Mouse (Mus musculus) forelimb bud, embryonic 11.5 days (tissue): ENCODE measurements around the gene Arhgap10.
A peak's percentile ranks its signal among the peaks of the same experiment; 100 is the strongest.

Experiments
- DNase-seq: peaks from one replicate; pipeline ENCODE4 v3.0.0-alpha.2; 2012; ENCODE audit warnings: low read depth, low spot score

Arhgap10 gene

GRCm38 (mm10) chr8:77516845-77517244 is 908 bp downstream of the Arhgap10 start:
- peak; percentile 29 for DNase-seq

GRCm38 (mm10) chr8:77515786-77516185 is 2.0 kb downstream of the Arhgap10 start:
- no peak for DNase-seq

DNA sequence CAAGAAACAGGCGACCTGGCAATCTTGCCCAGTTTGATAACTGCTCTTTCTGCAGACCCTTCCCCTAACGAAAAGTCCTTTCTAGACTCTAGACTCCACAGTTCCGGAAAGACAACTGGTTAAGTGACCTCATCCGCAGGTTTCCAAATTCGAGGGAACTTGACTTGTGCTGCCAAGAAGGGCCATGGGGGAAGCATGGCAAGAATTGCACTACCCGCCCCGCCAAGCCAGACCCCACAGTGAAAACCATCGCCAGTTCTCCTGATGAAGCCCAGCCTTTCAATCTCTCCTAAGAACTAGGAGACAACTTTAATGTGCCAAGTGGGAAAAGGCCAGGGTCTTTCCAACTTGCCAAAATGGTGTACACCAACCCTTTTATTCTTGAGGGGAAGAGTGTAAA is 2.6 kb downstream of the Arhgap10 start:
- DNase-seq, result no peak

- peak; percentile 48 for DNase-seq
Observed at GRCm38 (mm10) chr8:77511750-77512493, 5.8 kb downstream of the Arhgap10 start.

GRCm38 (mm10) chr8:77510426-77510825 is 7.3 kb downstream of the Arhgap10 start:
- no peak for DNase-seq

DNA sequence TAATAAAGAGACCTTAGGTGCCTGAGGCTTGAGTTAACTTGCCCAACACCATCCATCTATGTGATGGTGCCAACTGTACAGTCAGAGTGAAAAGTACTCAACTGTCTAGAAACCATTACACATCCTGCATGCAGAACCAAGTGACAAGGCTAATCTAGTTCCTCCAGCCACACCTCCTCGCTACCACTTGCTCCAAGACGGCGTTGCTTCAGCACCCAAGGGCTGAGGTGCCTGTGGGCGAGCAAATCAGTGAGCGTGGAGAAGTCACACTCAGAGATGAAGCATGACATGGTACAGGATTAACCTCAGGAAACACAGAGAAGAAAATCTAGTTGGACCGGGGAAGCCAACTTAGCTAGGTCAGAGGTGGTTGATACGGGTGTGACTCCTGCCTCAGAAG is 8.7 kb downstream of the Arhgap10 start:
- DNase-seq, result no peak

DNA sequence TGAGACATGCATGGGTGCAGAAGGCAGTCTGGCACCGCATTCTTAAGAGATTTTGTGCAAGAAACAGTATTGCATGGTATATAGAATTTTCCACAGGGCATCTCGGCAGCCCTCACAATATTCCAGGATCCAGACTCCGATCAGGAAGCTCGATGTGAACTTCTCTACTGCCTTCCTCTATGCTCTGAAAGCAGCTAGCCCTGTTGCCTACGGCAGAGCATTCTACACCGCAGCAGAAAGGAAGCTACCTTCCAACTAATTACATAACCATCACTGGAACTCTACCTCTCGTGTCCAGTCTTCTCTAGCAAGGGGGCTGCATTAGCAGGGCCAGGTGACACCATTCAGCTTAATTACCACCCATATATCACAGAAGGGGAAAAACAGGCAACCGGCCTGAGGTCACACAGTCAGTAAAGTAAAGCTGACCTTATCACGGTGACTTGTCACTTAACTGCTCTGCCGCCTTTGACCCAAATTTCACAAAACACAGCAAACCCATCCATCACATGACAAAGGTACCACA is 10.2 kb downstream of the Arhgap10 start:
- DNase-seq, result no peak

- no peak for DNase-seq
Observed at GRCm38 (mm10) chr8:77506539-77506938, 11.2 kb downstream of the Arhgap10 start.

GRCm38 (mm10) chr8:77502547-77502946 is 15.2 kb downstream of the Arhgap10 start:
- DNase-seq, result no peak

- no peak for DNase-seq
Observed at GRCm38 (mm10) chr8:77501131-77501530, 16.6 kb downstream of the Arhgap10 start.

- no peak for DNase-seq
Observed at GRCm38 (mm10) chr8:77500264-77500663, 17.5 kb downstream of the Arhgap10 start.

- no peak for DNase-seq
Observed at GRCm38 (mm10) chr8:77497442-77497841, 20.3 kb downstream of the Arhgap10 start.

DNA sequence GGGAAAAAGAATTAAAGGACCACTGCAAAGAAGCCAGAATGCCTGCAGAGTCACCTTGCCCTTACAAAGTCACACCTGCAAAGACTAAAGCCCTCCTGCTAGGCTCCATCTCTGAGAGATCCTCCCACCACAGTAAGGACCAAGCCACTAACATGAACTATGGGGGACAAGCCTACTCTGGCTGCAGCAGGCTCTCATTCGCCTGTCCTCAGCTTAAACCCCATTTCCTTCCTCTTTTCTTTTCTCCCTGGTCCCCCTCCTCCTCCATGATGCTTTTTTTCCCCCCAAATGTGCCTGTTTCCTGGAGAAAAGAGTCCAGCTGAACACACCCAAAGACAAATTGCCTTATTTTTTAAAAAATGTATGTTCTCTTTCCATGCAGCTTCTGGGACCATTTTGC is 21.5 kb downstream of the Arhgap10 start:
- DNase-seq, result no peak

- no peak for DNase-seq
Observed at GRCm38 (mm10) chr8:77494376-77495328, 23.1 kb downstream of the Arhgap10 start.

- DNase-seq, result no peak
Observed at GRCm38 (mm10) chr8:77492356-77493058, 25.2 kb downstream of the Arhgap10 start.

- DNase-seq, result no peak
Observed at GRCm38 (mm10) chr8:77491231-77491923, 26.4 kb downstream of the Arhgap10 start.

DNA sequence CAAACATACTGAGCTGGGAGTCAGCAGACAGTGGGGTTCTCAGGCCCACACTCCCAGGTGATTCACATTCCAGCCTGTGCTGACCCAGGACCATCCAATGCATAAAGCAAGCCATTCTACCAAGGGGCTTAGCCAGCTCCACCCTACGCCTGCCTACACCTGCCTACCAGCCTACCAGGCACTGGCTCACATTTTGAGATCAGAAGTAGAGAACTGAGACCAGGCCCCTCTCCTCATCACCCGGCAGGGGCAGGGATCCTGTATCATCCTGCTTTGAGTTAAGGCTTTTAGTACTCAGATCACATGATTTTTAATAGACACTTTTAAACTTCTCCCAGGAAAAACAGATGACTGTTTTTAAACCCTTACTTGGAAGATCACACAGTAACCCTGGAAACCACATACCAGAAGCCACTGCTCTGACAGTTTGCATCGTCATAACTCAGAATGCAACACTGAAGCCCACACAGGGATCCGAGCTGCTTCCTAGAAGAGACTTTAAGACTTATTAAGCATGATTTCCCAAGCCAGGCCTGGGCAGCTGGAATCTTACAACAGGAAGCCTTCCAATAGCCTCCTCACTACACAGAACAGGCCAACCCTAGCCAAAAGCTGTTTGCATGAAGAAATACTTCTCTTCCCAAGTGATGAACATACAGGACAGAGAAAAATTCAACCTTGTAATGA is 27.5 kb downstream of the Arhgap10 start:
- no peak for DNase-seq

DNA sequence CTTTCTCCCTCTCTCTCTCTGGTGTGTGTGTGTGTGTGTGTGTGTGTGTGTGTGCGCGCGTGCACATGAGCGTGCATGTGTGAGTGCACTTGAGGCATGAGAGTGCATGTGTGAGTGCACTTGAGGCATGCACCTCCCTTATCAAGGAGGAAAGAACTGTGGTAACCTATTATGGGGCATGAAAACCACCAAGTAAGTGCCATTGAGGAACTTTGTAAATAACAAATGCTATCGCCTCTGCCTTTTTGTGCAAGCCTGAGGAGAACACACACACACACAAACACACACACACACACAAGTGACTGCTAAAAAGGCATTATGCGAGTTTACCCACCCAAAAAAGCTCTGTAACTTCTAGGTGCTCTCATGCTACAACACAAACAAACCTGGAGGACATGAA is 28.5 kb downstream of the Arhgap10 start:
- no peak for DNase-seq

DNA sequence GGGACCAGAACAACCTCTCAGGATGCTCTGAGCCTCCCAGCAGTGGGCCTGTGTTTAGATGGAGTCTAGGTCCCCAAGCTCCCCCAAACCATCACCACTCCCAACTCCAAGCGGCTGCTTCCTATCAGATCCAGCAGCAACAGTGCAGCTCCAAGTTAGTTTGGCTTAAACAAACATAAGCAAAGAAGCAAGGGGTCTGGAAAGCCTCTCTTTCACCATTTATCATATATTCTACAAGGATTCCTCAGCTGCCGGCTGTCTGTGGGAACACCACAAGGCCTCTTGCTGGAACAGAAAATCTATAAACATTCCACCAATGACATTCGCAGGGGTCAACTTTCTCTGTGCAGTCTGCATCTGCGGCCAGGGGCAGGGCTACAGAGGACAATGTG is 29.5 kb downstream of the Arhgap10 start:
- DNase-seq, result no peak

DNA sequence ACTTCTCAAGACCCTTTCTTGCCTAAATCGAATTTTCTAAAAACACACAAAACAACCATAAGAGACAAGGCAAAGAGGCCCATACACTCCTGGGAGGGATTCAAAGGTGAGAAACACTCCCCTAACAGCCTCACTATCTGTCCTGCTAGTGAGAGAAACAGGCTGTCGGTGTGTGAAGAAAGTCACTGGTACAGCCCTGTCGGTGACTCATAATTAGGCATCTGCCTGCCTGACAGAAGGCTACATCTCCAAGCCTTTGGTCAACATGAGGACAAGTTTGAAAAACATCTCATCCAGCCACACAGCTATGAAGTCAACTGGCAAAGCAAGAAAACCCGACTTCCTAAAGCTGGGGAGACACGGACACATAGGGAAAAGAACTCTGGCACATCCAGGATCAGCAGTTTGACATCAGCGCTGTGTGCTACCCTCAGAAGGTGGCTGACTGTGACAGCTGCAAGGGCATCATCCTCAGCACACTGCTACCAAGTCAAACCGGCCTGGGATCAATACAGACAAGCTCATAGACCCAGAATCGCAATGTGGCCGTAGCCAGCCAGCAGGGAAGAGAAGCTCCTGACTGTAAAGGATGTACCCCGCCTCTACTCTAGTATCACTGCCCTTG is 30.1 kb downstream of the Arhgap10 start:
- DNase-seq, result no peak
